Mouse (Mus musculus): ENCODE results near the gene 9830107B12Rik. TPM values are rescaled to one million over a fixed set of nuclear protein-coding genes. Genes with fewer than 3 reads are reported as not detected.

9830107B12Rik gene
- total RNA-seq, 1 experiment, result not detected

GRCm38 (mm10) chr17:48110547-48111287 lies 35.4 kb downstream of the 9830107B12Rik start:
- in situ Hi-C loops (cut with MboI; ENCODE audit: low sequenced_read_pairs in 2 of 2, unreplicated experiment in 2 of 2), result no loop called here
- Histone ChIP-seq H3K27ac (ENCODE audit: insufficient read depth, low read depth, low read length, poor library complexity, severe bottlenecking) (no peak overlapping the region), H3K9me3 (ENCODE audit: control insufficient read depth, insufficient read depth, low read depth, low read length) (no peaks in the 10 kb centered on the region), H3K4me3 (ENCODE audit: insufficient read depth in 1 of 2, low read depth in 1 of 2, low read length in 2 of 2, poor library complexity in 1 of 2, severe bottlenecking in 1 of 2) (no peak overlapping the region), H3K36me3 (ENCODE audit: control insufficient read depth, insufficient read depth, low read length, poor library complexity, severe bottlenecking) (no peaks in the 10 kb centered on the region), H3K9ac (ENCODE audit: insufficient read depth, low read depth, low read length, poor library complexity, severe bottlenecking) (no peak overlapping the region), H3K4me1 (ENCODE audit: control insufficient read depth in 2 of 2, insufficient read depth in 2 of 2, low read length in 2 of 2, poor library complexity in 1 of 2) (peaks cover 0 to 7% of the 10 kb centered on the region in 2 experiments; a peak in 1 of 4 replicates)
- TF ChIP-seq CHD2 (IDR thresholded peaks at IDR 0.05; ENCODE audit: low read depth, low read length) (no peak), HCFC1 (IDR thresholded peaks at IDR 0.05; ENCODE audit: borderline replicate concordance, insufficient read depth, low read length) (no peak), ZC3H11A (IDR thresholded peaks at IDR 0.05; ENCODE audit: borderline replicate concordance, low read depth, low read length) (peak; percentile 63; the same call in 1 of the 2 replicates), MAFK (IDR thresholded peaks at IDR 0.05; ENCODE audit: insufficient read depth, low read depth, low read length) (no peak), ZNF384 (IDR thresholded peaks at IDR 0.05; ENCODE audit: low read depth, low read length) (no peak)
- DNase-seq (ENCODE audit: low read depth, low spot score), result peak; percentile 65

GRCm38 (mm10) chr17:48108520-48108919 lies 37.5 kb downstream of the 9830107B12Rik start:
- Histone ChIP-seq H3K4me3 (ENCODE audit: insufficient read depth in 1 of 2, low read depth in 1 of 2, low read length in 2 of 2, poor library complexity in 1 of 2, severe bottlenecking in 1 of 2) (no peak overlapping the region), H3K4me1 (ENCODE audit: control insufficient read depth in 2 of 2, insufficient read depth in 2 of 2, low read length in 2 of 2, poor library complexity in 1 of 2) (peaks cover 0 to 7% of the 10 kb centered on the region in 2 experiments; a peak in 1 of 4 replicates), H3K36me3 (ENCODE audit: control insufficient read depth, insufficient read depth, low read length, poor library complexity, severe bottlenecking) (no peaks in the 10 kb centered on the region), H3K9me3 (ENCODE audit: control insufficient read depth, insufficient read depth, low read depth, low read length) (no peaks in the 10 kb centered on the region), H3K9ac (ENCODE audit: insufficient read depth, low read depth, low read length, poor library complexity, severe bottlenecking) (no peak overlapping the region), H3K27ac (ENCODE audit: insufficient read depth, low read depth, low read length, poor library complexity, severe bottlenecking) (no peak overlapping the region)
- no peak for DNase-seq (ENCODE audit: low read depth, low spot score)
- TF ChIP-seq HCFC1 (IDR thresholded peaks at IDR 0.05; ENCODE audit: borderline replicate concordance, insufficient read depth, low read length) (no peak), MAFK (IDR thresholded peaks at IDR 0.05; ENCODE audit: insufficient read depth, low read depth, low read length) (no peak), CHD2 (IDR thresholded peaks at IDR 0.05; ENCODE audit: low read depth, low read length) (no peak), ZC3H11A (IDR thresholded peaks at IDR 0.05; ENCODE audit: borderline replicate concordance, low read depth, low read length) (no peak), ZNF384 (IDR thresholded peaks at IDR 0.05; ENCODE audit: low read depth, low read length) (no peak)
- in situ Hi-C loops (cut with MboI; ENCODE audit: low sequenced_read_pairs in 2 of 2, unreplicated experiment in 2 of 2), result no loop called here

- no peaks in the 10 kb centered on the region for H3K9me3 ChIP-seq (ENCODE audit: control insufficient read depth, insufficient read depth, low read depth, low read length)
- H3K9ac ChIP-seq (ENCODE audit: insufficient read depth, low read depth, low read length, poor library complexity, severe bottlenecking), result no peak overlapping the region
- no peak overlapping the region for H3K4me3 ChIP-seq (ENCODE audit: insufficient read depth in 1 of 2, low read depth in 1 of 2, low read length in 2 of 2, poor library complexity in 1 of 2, severe bottlenecking in 1 of 2)
- TF ChIP-seq MAFK (IDR thresholded peaks at IDR 0.05; ENCODE audit: insufficient read depth, low read depth, low read length) (no peak), ZC3H11A (IDR thresholded peaks at IDR 0.05; ENCODE audit: borderline replicate concordance, low read depth, low read length) (no peak), CHD2 (IDR thresholded peaks at IDR 0.05; ENCODE audit: low read depth, low read length) (no peak), HCFC1 (IDR thresholded peaks at IDR 0.05; ENCODE audit: borderline replicate concordance, insufficient read depth, low read length) (no peak), ZNF384 (IDR thresholded peaks at IDR 0.05; ENCODE audit: low read depth, low read length) (no peak)
- no peaks in the 10 kb centered on the region for H3K36me3 ChIP-seq (ENCODE audit: control insufficient read depth, insufficient read depth, low read length, poor library complexity, severe bottlenecking)
- H3K27ac ChIP-seq (ENCODE audit: insufficient read depth, low read depth, low read length, poor library complexity, severe bottlenecking), result no peak overlapping the region
- in situ Hi-C loops (cut with MboI; ENCODE audit: low sequenced_read_pairs in 2 of 2, unreplicated experiment in 2 of 2), result no loop called here
- H3K4me1 ChIP-seq (ENCODE audit: control insufficient read depth in 2 of 2, insufficient read depth in 2 of 2, low read length in 2 of 2, poor library complexity in 1 of 2), result peaks cover 0 to 7% of the 10 kb centered on the region in 2 experiments; a peak in 1 of 4 replicates
- no peak for DNase-seq (ENCODE audit: low read depth, low spot score)
Observed at GRCm38 (mm10) chr17:48107862-48108261, 38.2 kb downstream of the 9830107B12Rik start.

GRCm38 (mm10) chr17:48107333-48107732 lies 38.7 kb downstream of the 9830107B12Rik start:
- TF ChIP-seq HCFC1 (IDR thresholded peaks at IDR 0.05; ENCODE audit: borderline replicate concordance, insufficient read depth, low read length) (no peak), ZNF384 (IDR thresholded peaks at IDR 0.05; ENCODE audit: low read depth, low read length) (no peak), ZC3H11A (IDR thresholded peaks at IDR 0.05; ENCODE audit: borderline replicate concordance, low read depth, low read length) (no peak), MAFK (IDR thresholded peaks at IDR 0.05; ENCODE audit: insufficient read depth, low read depth, low read length) (no peak), CHD2 (IDR thresholded peaks at IDR 0.05; ENCODE audit: low read depth, low read length) (no peak)
- H3K27ac ChIP-seq (ENCODE audit: insufficient read depth, low read depth, low read length, poor library complexity, severe bottlenecking), result no peak overlapping the region
- no peaks in the 10 kb centered on the region for H3K36me3 ChIP-seq (ENCODE audit: control insufficient read depth, insufficient read depth, low read length, poor library complexity, severe bottlenecking)
- in situ Hi-C loops (cut with MboI; ENCODE audit: low sequenced_read_pairs in 2 of 2, unreplicated experiment in 2 of 2), result no loop called here
- no peak overlapping the region for H3K4me3 ChIP-seq (ENCODE audit: insufficient read depth in 1 of 2, low read depth in 1 of 2, low read length in 2 of 2, poor library complexity in 1 of 2, severe bottlenecking in 1 of 2)
- no peak for DNase-seq (ENCODE audit: low read depth, low spot score)
- no peaks in the 10 kb centered on the region for H3K9me3 ChIP-seq (ENCODE audit: control insufficient read depth, insufficient read depth, low read depth, low read length)
- no peak overlapping the region for H3K9ac ChIP-seq (ENCODE audit: insufficient read depth, low read depth, low read length, poor library complexity, severe bottlenecking)
- peaks cover 0 to 7% of the 10 kb centered on the region in 2 experiments; a peak in 1 of 4 replicates for H3K4me1 ChIP-seq (ENCODE audit: control insufficient read depth in 2 of 2, insufficient read depth in 2 of 2, low read length in 2 of 2, poor library complexity in 1 of 2)
